Mouse (Mus musculus): Measurements from ENCODE around the gene Cxcl17.

DNA sequence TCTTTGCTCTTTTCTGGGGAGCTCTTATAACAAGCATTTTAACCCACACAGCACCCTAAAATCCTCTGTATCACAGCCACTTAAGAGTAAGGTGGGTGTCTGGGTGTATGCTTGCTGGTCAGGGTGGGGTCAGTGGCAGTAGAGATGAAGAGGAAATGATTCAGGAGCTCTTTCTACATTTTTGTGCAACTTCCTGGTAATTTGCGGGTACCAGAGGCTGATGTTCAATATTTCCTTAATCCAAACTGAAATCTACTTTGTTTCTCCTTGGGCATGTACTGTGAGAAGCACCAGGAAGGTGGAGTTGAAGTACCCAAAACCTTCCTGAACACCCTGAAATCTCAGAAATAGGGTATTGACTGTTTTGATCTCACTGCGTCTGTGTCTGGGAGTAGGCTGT, 24.0 kb upstream of the Cxcl17 start:
- TF ChIP-seq EP300 (IDR thresholded peaks at IDR 0.05; ENCODE audit: low read depth) (no peak), CTCF (IDR thresholded peaks at IDR 0.05; ENCODE audit: low read depth) (no peak)
